Mouse (Mus musculus): ENCODE results near the gene Nrp2. TPM values are rescaled to one million over a fixed set of nuclear protein-coding genes. Genes with fewer than 3 reads are reported as not detected.

The Nrp2 gene
- polyA plus RNA-seq, 1 experiment = 9.1 TPM

GRCm38 (mm10) chr1:62773921-62774191, 70.8 kb downstream of the Nrp2 start:
- TF ChIP-seq POLR2A (IDR thresholded peaks at IDR 0.05; ENCODE audit: borderline replicate concordance, insufficient read depth, low read length) (no peak), CTCF (IDR thresholded peaks at IDR 0.05; ENCODE audit: borderline replicate concordance, insufficient read depth, low read depth, low read length) (no peak)

GRCm38 (mm10) chr1:62774288-62775218, 71.5 kb downstream of the Nrp2 start:
- TF ChIP-seq CTCF (IDR thresholded peaks at IDR 0.05; ENCODE audit: borderline replicate concordance, insufficient read depth, low read depth, low read length) (no peak), POLR2A (IDR thresholded peaks at IDR 0.05; ENCODE audit: borderline replicate concordance, insufficient read depth, low read length) (no peak)
- DNase-seq = no peak
- Histone ChIP-seq H3K4me1 (ENCODE audit: control insufficient read depth, insufficient read depth, low read length) (peaks cover 19% of the 10 kb centered on the region; the same call in 1 of the 2 replicates), H3K27me3 (ENCODE audit: control insufficient read depth, insufficient read depth, low read length) (no peaks in the 10 kb centered on the region), H3K4me3 (replicated peaks; ENCODE audit: insufficient read depth, low read depth, low read length) (no peak overlapping the region), H3K27ac (ENCODE audit: insufficient read depth, low read length) (no peak overlapping the region)
- WGBS = 82% methylated on average over 11 of the region's 11 CpGs

More at GRCm38 (mm10) chr1:62773921-62774191, 70.8 kb downstream of the Nrp2 start:
- Histone ChIP-seq H3K27ac (ENCODE audit: insufficient read depth, low read length) (no peak overlapping the region), H3K27me3 (ENCODE audit: control insufficient read depth, insufficient read depth, low read length) (no peaks in the 10 kb centered on the region), H3K4me3 (replicated peaks; ENCODE audit: insufficient read depth, low read depth, low read length) (no peak overlapping the region), H3K4me1 (ENCODE audit: control insufficient read depth, insufficient read depth, low read length) (peaks cover 19% of the 10 kb centered on the region; the same call in 1 of the 2 replicates)
- 82% methylated on average over 3 of the region's 3 CpGs for WGBS
- DNase-seq = no peak

GRCm38 (mm10) chr1:62777320-62778235, 74.5 kb downstream of the Nrp2 start:
- Histone ChIP-seq H3K27ac (ENCODE audit: insufficient read depth, low read length) (peak overlapping the region; percentile 52; the same call in 1 of the 2 replicates), H3K4me3 (replicated peaks; ENCODE audit: insufficient read depth, low read depth, low read length) (no peak overlapping the region), H3K4me1 (ENCODE audit: control insufficient read depth, insufficient read depth, low read length) (peaks cover 24% of the 10 kb centered on the region; the same call in 1 of the 2 replicates), H3K27me3 (ENCODE audit: control insufficient read depth, insufficient read depth, low read length) (no peaks in the 10 kb centered on the region)
- TF ChIP-seq CTCF (IDR thresholded peaks at IDR 0.05; ENCODE audit: borderline replicate concordance, insufficient read depth, low read depth, low read length) = no peak
- no peak for TF ChIP-seq POLR2A (IDR thresholded peaks at IDR 0.05; ENCODE audit: borderline replicate concordance, insufficient read depth, low read length)
- peak; percentile 85 to 93 for DNase-seq
- WGBS = 21% methylated on average over 17 of the region's 17 CpGs

- no peak for DNase-seq
- Histone ChIP-seq H3K4me1 (ENCODE audit: control insufficient read depth, insufficient read depth, low read length) (peaks cover 35% of the 10 kb centered on the region), H3K4me3 (replicated peaks; ENCODE audit: insufficient read depth, low read depth, low read length) (no peak overlapping the region), H3K27me3 (ENCODE audit: control insufficient read depth, insufficient read depth, low read length) (no peaks in the 10 kb centered on the region), H3K27ac (ENCODE audit: insufficient read depth, low read length) (no peak overlapping the region)
- TF ChIP-seq POLR2A (IDR thresholded peaks at IDR 0.05; ENCODE audit: borderline replicate concordance, insufficient read depth, low read length) = no peak
- TF ChIP-seq CTCF (IDR thresholded peaks at IDR 0.05; ENCODE audit: borderline replicate concordance, insufficient read depth, low read depth, low read length) = no peak
- WGBS = 90% methylated on average over 4 of the region's 4 CpGs
These were observed 75.8 kb downstream of the Nrp2 start for GRCm38 (mm10) chr1:62778910-62779309.

- TF ChIP-seq CTCF (IDR thresholded peaks at IDR 0.05; ENCODE audit: borderline replicate concordance, insufficient read depth, low read depth, low read length) = no peak
- no peak for TF ChIP-seq POLR2A (IDR thresholded peaks at IDR 0.05; ENCODE audit: borderline replicate concordance, insufficient read depth, low read length)
- Histone ChIP-seq H3K4me3 (replicated peaks; ENCODE audit: insufficient read depth, low read depth, low read length) (no peak overlapping the region), H3K27ac (ENCODE audit: insufficient read depth, low read length) (no peak overlapping the region), H3K27me3 (ENCODE audit: control insufficient read depth, insufficient read depth, low read length) (no peaks in the 10 kb centered on the region), H3K4me1 (ENCODE audit: control insufficient read depth, insufficient read depth, low read length) (peaks cover 43% of the 10 kb centered on the region)
- WGBS = 89% methylated on average over 15 of the region's 15 CpGs
- DNase-seq = no peak
These were observed 77.1 kb downstream of the Nrp2 start for GRCm38 (mm10) chr1:62780068-62780761.

GRCm38 (mm10) chr1:62782155-62782554, 79.1 kb downstream of the Nrp2 start:
- 94% methylated on average over 2 of the region's 2 CpGs for WGBS
- H3K4me1 ChIP-seq (ENCODE audit: control insufficient read depth, insufficient read depth, low read length) = peaks cover 33% of the 10 kb centered on the region
- TF ChIP-seq POLR2A (IDR thresholded peaks at IDR 0.05; ENCODE audit: borderline replicate concordance, insufficient read depth, low read length) (no peak), CTCF (IDR thresholded peaks at IDR 0.05; ENCODE audit: borderline replicate concordance, insufficient read depth, low read depth, low read length) (no peak)
- no peak overlapping the region for H3K27ac ChIP-seq (ENCODE audit: insufficient read depth, low read length)
- H3K27me3 ChIP-seq (ENCODE audit: control insufficient read depth, insufficient read depth, low read length) = no peaks in the 10 kb centered on the region
- DNase-seq = no peak
- H3K4me3 ChIP-seq (replicated peaks; ENCODE audit: insufficient read depth, low read depth, low read length) = no peak overlapping the region

- Histone ChIP-seq H3K27me3 (ENCODE audit: control insufficient read depth, insufficient read depth, low read length) (no peaks in the 10 kb centered on the region), H3K27ac (ENCODE audit: insufficient read depth, low read length) (no peak overlapping the region), H3K4me3 (replicated peaks; ENCODE audit: insufficient read depth, low read depth, low read length) (no peak overlapping the region), H3K4me1 (ENCODE audit: control insufficient read depth, insufficient read depth, low read length) (peaks cover 31% of the 10 kb centered on the region)
- peak; percentile 47 to 81 for DNase-seq
- TF ChIP-seq POLR2A (IDR thresholded peaks at IDR 0.05; ENCODE audit: borderline replicate concordance, insufficient read depth, low read length) (no peak), CTCF (IDR thresholded peaks at IDR 0.05; ENCODE audit: borderline replicate concordance, insufficient read depth, low read depth, low read length) (no peak)
These were observed 79.5 kb downstream of the Nrp2 start for GRCm38 (mm10) chr1:62782573-62782972.

Measured in cerebellum, adult 2 months (tissue).